Mouse (Mus musculus) WW6 (cell line): ENCODE measurements around the gene Mrpl23.

Experiments used
- DNase-seq: peaks from one replicate; pipeline ENCODE4 v3.0.0-alpha.2; 2013; ENCODE audit warnings: low read depth, low spot score

The Mrpl23 gene

DNA sequence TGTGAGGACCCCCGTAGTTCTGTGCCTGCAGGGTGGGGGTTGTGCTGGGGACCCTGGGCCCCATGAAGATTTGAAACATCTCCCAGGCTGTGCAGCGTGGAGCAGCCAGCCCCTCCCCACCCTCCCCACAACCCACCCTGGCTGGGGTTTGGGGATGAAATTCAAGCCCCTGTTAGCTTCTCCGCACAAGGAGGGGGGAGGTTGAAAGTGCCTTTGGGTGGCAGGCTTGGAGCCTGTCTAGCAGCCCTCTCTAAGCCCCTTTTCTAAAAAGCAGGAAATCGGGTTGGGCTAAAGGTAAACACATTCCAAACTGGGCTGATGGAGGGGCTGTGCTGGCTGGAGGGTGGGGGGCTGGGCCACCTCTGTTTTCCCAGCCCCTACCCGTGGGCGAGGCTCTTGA, 40.5 kb downstream of the Mrpl23 start:
- no peak for DNase-seq

DNA sequence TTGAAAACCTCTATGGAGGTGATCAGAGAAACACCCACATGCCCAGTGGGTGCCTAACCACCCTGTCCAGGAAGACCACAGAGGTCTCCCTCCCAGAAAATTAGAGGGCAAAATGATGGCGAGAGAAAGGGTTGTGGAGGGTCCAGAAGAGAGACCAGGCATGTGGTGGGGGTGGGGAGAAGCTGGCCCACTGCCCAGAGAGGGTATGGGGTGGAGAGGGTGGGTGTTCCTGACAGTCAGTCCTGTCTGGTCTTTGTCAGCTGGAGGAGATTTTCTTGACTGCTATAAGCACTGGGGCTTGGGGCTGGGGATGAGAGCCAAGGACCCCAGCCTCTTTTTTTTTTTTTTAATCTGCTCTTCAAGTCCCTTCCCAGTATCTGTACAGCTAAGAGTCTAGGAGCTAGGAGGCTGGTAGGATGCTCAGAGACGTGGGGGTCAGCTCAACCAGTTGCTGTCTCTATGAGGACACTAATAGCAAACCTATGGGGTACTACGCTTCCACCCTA, 41.7 kb downstream of the Mrpl23 start:
- DNase-seq, result no peak

DNA sequence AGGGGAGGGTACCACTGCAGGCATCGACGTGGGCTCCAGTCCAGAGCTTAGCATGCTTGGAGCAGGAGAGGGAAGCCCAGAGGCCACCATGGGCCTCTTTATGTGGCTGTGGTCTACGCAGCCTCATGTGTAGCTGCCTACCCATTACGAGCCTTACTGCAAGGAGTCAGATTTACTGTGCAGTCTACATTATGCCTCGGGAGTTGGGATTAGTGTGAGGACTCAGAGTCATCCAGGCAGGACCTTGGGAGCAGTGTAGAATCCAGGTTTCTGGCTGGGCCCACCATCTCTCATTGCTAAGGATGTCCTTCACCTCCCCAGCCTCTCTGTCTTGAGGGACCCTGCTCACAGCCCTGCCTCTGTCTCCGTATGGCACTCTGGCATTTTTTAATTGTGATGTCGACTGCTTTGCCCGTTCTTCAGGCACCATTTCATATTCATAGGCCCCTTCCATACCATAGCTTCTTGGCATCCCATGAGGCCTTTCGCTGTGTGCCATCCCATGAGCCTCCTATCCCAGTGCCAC, 42.4 kb downstream of the Mrpl23 start:
- no peak for DNase-seq

DNA sequence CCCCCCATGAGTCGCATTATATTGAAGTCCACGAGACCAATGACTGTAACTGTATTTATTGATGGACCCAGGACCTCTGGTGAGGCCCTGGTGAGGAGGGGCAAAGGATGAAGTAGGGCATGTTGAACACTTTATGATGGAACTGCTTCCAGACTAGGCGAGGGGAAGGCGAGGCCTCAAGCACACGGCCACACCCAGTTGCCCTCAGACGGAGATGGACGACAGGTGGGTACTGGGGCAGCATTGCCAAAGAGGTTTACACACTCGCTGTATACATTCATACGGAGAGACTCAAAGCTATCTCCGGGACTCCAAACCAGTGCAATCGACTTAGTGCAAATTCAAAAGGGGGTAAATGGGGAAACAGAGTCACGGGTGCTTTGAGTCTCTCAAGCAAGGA, 43.0 kb downstream of the Mrpl23 start:
- DNase-seq, result no peak

GRCm38 (mm10) chr7:142575971-142576370, 43.5 kb downstream of the Mrpl23 start:
- DNase-seq, result no peak

DNA sequence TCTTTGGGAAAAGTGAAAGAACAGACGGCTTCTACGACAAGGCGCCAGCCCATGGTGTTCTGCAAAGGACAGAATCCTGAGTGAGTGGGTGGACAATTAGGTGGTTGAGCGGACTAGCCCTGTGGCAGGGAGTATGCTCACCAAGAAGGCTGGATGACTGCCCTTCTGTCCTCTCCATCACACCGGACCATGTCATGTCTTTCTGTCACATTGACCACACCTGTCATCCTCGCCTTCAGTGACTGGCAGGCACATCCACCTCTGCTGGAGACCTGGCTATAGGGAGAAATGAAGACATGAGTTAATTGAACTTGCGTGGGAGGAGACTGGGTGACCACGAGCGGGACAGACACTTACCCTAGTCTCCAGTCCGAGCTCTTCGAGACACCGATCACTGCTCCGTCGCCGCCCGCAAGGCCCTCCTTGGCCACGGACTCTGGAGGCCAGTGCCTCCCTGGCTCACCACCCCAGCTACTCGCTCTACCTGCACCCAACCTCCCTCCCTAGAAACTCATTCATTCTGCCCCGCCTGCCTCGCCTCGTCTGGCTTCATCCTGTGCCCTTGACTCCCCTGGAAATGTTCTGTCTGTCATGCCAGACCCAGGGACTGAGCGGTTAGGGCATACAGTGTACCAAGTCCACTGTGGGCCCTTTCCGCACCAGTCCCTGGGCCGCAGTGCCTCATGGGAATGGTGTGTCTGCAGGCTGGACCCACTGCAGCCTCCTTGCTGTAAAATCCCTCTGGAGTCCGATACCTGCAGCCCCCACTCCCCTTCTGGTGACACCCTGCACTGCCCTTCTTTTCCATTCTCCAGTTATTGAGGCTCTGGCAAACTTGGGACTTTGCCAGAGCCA, 44.2 kb downstream of the Mrpl23 start:
- DNase-seq, result no peak

GRCm38 (mm10) chr7:142577806-142578423, 45.4 kb downstream of the Mrpl23 start:
- no peak for DNase-seq

GRCm38 (mm10) chr7:142579069-142579468, 46.6 kb downstream of the Mrpl23 start:
- DNase-seq, result no peak

GRCm38 (mm10) chr7:142580121-142580879, 47.8 kb downstream of the Mrpl23 start:
- no peak for DNase-seq

DNA sequence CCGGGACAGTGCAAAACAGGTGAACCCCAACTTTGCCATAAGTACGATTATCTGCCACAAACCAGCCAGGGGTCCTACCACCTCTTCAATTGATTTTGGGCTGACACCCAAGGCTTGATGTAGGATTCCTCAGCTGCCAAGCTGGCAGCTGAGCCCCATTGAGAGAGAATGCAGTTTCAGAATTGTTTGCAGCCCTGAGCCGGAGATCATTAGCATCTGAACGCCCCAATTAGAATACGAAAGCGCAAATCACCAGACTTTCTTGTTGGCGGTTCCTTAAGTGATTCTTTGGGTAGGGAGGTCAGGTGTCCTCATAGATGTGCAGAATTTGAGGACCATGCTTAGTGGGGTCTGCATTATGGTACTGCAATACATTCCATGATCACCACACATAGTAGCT, 48.7 kb downstream of the Mrpl23 start:
- DNase-seq, result no peak

- DNase-seq, result no peak
Observed at GRCm38 (mm10) chr7:142581656-142582228, 49.3 kb downstream of the Mrpl23 start.

- no peak for DNase-seq
Observed at GRCm38 (mm10) chr7:142584882-142585281, 52.4 kb downstream of the Mrpl23 start.

GRCm38 (mm10) chr7:142585890-142586289, 53.4 kb downstream of the Mrpl23 start:
- no peak for DNase-seq

GRCm38 (mm10) chr7:142588282-142588941, 55.9 kb downstream of the Mrpl23 start:
- DNase-seq, result no peak
